Comparison of ENCODE assay signal across 8 mouse cellular contexts in genomic region chr5:97126005-97126404, GRCm38 (mm10). TPM values are rescaled to one million over a fixed set of nuclear protein-coding genes. Genes with fewer than 3 reads are reported as not detected.
DNase-seq lines count a peak whose midpoint lies in the region; ATAC-seq lines count a peak whose summit lies in the region.

No protein-coding gene starts in this region.

- ATAC-seq in frontal cortex, adult (ENCODE audit: low TSS enrichment), result 0 out of 2 replicates have a peak, but pooled peaks have one; percentile 39
- peak; percentile 79 for ATAC-seq in forebrain, embryonic 11.5 days (replicated peaks; ENCODE audit: low FRiP score)
- peak; percentile 85; the same call in 1 of the 2 replicates for ATAC-seq in kidney, embryonic 16.5 days (ENCODE audit: low FRiP score, low TSS enrichment)
- peak; percentile 82 for ATAC-seq in megakaryocyte-erythroid progenitor cell, adult 5-6 weeks (replicated peaks; ENCODE audit: low FRiP score, low TSS enrichment, poor library complexity, severe bottlenecking)

- no peak for DNase-seq in frontal cortex, postnatal 25 days (ENCODE audit: low spot score in 2 of 2)
- peak; percentile 68 for DNase-seq in 3T3-L1 (ENCODE audit: low read depth, low spot score)
- peak; percentile 39 for DNase-seq in adipocyte (ENCODE audit: low spot score)
- DNase-seq in forebrain, embryonic 11.5 days (ENCODE audit: low spot score), result peak; percentile 65
- DNase-seq in splenic B cell, adult 2 months (ENCODE audit: low read depth, low spot score), result peak; percentile 62

- H3K27ac ChIP-seq in forebrain, embryonic 11.5 days (ENCODE audit: low read depth, low read length), result no peak overlapping the region
- no peak overlapping the region for H3K27ac ChIP-seq in kidney, embryonic 16.5 days (ENCODE audit: low read length)

- no peak overlapping the region for H3K9ac ChIP-seq in forebrain, embryonic 11.5 days (ENCODE audit: low read length)
- H3K9ac ChIP-seq in kidney, embryonic 16.5 days (replicated peaks; ENCODE audit: low read length), result no peak overlapping the region

- H3K27me3 ChIP-seq in forebrain, embryonic 11.5 days (ENCODE audit: control insufficient read depth, insufficient read depth, low read length), result no peaks in the 10 kb centered on the region
- H3K27me3 ChIP-seq in kidney, embryonic 16.5 days (ENCODE audit: insufficient read depth, low read length), result peaks cover 3% of the 10 kb centered on the region; the same call in 1 of the 2 replicates
- no peaks in the 10 kb centered on the region for H3K27me3 ChIP-seq in splenic B cell, adult 2 months (ENCODE audit: control insufficient read depth, insufficient read depth, low read length, poor library complexity, severe bottlenecking)

- no peak overlapping the region for H3K4me2 ChIP-seq in forebrain, embryonic 11.5 days (ENCODE audit: low read depth, low read length, severe bottlenecking)
- no peak overlapping the region for H3K4me2 ChIP-seq in kidney, embryonic 16.5 days (replicated peaks; ENCODE audit: low read depth, low read length)

- 18% methylated on average over 4 of the region's 4 CpGs for WGBS in forebrain, embryonic 11.5 days
- WGBS in kidney, embryonic 16.5 days, result 19% methylated on average over 4 of the region's 4 CpGs

- H3K36me3 ChIP-seq in forebrain, embryonic 11.5 days (ENCODE audit: control insufficient read depth, insufficient read depth, low read length), result no peaks in the 10 kb centered on the region
- no peaks in the 10 kb centered on the region for H3K36me3 ChIP-seq in kidney, embryonic 16.5 days (ENCODE audit: insufficient read depth, low read length)
- no peaks in the 10 kb centered on the region for H3K36me3 ChIP-seq in splenic B cell, adult 2 months (ENCODE audit: control insufficient read depth, insufficient read depth, low read length, poor library complexity, severe bottlenecking)

- H3K4me3 ChIP-seq in forebrain, embryonic 11.5 days (ENCODE audit: low read depth, low read length), result no peak overlapping the region
- H3K4me3 ChIP-seq in kidney, embryonic 16.5 days (ENCODE audit: low read length), result no peak overlapping the region

- H3K9me3 ChIP-seq in forebrain, embryonic 11.5 days (ENCODE audit: control insufficient read depth, low read length), result no peaks in the 10 kb centered on the region
- H3K9me3 ChIP-seq in kidney, embryonic 16.5 days (ENCODE audit: low read length), result no peaks in the 10 kb centered on the region

- no peaks in the 10 kb centered on the region for H3K4me1 ChIP-seq in forebrain, embryonic 11.5 days (replicated peaks; ENCODE audit: control insufficient read depth, insufficient read depth, low read length)
- H3K4me1 ChIP-seq in kidney, embryonic 16.5 days (ENCODE audit: insufficient read depth, low read length), result no peaks in the 10 kb centered on the region

RNA-seq across cellular contexts. Expression of gene Paqr3, which starts 14.6 kb away (rescaled TPM):
- 12.3 and 14.0 TPM in 2 replicates for polyA plus RNA-seq in forebrain, embryonic 11.5 days (2014; fragmentation: Nextera tagmentation; extraction: Ambion mirVana)
- polyA plus RNA-seq in kidney, embryonic 16.5 days (2015; fragmentation: Nextera tagmentation; extraction: Ambion mirVana), result 3.8 and 5.7 TPM in 2 replicates
- total RNA-seq in megakaryocyte-erythroid progenitor cell, adult 5-6 weeks (2014; fragmentation: Nextera tagmentation), result 4.3 TPM in 1 of 2 replicates, not detected in the other
- total RNA-seq in megakaryocyte-erythroid progenitor cell, adult 5-6 weeks (2017), result 1.6 and 2.6 TPM in 2 replicates

Comparison
In these comparisons a context has a peak if more than half of its experiments do, and no peak if none do; other contexts are left out.
1. DNase-seq: peak in 3T3-L1 (single experiment), adipocyte (single experiment), forebrain, embryonic 11.5 days (single experiment) and splenic B cell, adult 2 months (single experiment); none in frontal cortex, postnatal 25 days (0 of 2).
2. Peak in every context shown above with its lines, with median percentiles within 50 percentile points of each other: ATAC-seq.